Mouse (Mus musculus) midbrain, postnatal 0 days (tissue): ENCODE data around the gene Il17rc. TPM values are rescaled to one million over a fixed set of nuclear protein-coding genes. Genes with fewer than 3 reads are reported as not detected.
A peak's percentile ranks its signal among the peaks of the same experiment; 100 is the strongest.

Experiments
- ATAC-seq: fragments of 200-750 bp; cut with Nextera tagmentation; 2 replicates; pipeline ENCODE4 v1.8.0; 2017; ENCODE audit warnings: moderate number of reproducible peaks, mild to moderate bottlenecking, moderate TSS enrichment, moderate library complexity; ENCODE audit not compliant: low FRiP score
- DNase-seq: peaks from one replicate; pipeline ENCODE4 v3.0.0-alpha.2; 2015; ENCODE audit warnings: low spot score
- H3K27ac ChIP-seq: fragments of 300-500 bp; sonication (generic); 2 replicates; pipeline ENCODE4 v1.5.1; 2014; ENCODE audit warnings: low read depth, mild to moderate bottlenecking, low read length, mixed read lengths
- H3K27me3 ChIP-seq: fragments of 300-500 bp; sonication (generic); 2 replicates; pipeline ENCODE4 v1.6.1; 2014; ENCODE audit warnings: low read length, control low read depth, mixed read lengths; ENCODE audit not compliant: insufficient read depth
- H3K36me3 ChIP-seq: fragments of 300-500 bp; sonication (generic); 2 replicates; pipeline ENCODE4 v1.6.1; 2014; ENCODE audit warnings: low read length, control low read depth, mixed read lengths; ENCODE audit not compliant: insufficient read depth
- H3K4me1 ChIP-seq: fragments of 300-500 bp; sonication (generic); 2 replicates; pipeline ENCODE4 v1.6.1; 2014; ENCODE audit warnings: mild to moderate bottlenecking, control low read depth, antibody characterized with exemption, low read length, mixed read lengths; ENCODE audit not compliant: insufficient read depth
- H3K4me2 ChIP-seq: fragments of 300-500 bp; sonication (generic); 2 replicates; pipeline ENCODE4 v1.6.1; 2014; ENCODE audit warnings: low read depth, mild to moderate bottlenecking, low read length, mixed read lengths; ENCODE audit not compliant: poor library complexity, severe bottlenecking
- H3K4me3 ChIP-seq: fragments of 300-500 bp; sonication (generic); 2 replicates; pipeline ENCODE4 v1.5.1; 2014; ENCODE audit warnings: low read depth, mild to moderate bottlenecking, low read length, moderate library complexity
- H3K9ac ChIP-seq: fragments of 300-500 bp; sonication (generic); replicated peaks from 2 replicates; pipeline ENCODE4 v1.6.1; 2014; ENCODE audit warnings: mild to moderate bottlenecking, low read length, moderate library complexity, mixed read lengths; ENCODE audit not compliant: poor library complexity, severe bottlenecking
- H3K9me3 ChIP-seq: fragments of 300-500 bp; sonication (generic); 2 replicates; pipeline ENCODE4 v1.6.1; 2016; ENCODE audit warnings: low read length, control low read depth
- CTCF ChIP-seq: IDR thresholded peaks from 2 replicates; pipeline ENCODE4 v1.5.1; 2016; ENCODE audit warnings: antibody characterized with exemption, mild to moderate bottlenecking
- WGBS: fragments of 180-500 bp; shearing (Covaris S2); extraction: QIAGEN DNeasy Blood & Tissue Kit; methylation state at CpG from one replicate; pipeline ENCODE4 v1.1.7; 2014; 5-methylcytosine and 5-hydroxymethylcytosine counted together
- polyA plus RNA-seq: library from polyadenylated mRNA; unstranded; fragments of >200 nt; fragmentation: Nextera tagmentation; extraction: Ambion mirVana; gene quantifications from 2 replicates; pipeline ENCODE4 v1.2.1, GENCODE M21; 2015
- total RNA-seq: library from RNA; depleted of rRNA; stranded (reverse); fragments of >200 nt; gene quantifications from 2 replicates; pipeline ENCODE4 v1.2.3, GENCODE M21; 2014

Il17rc gene
- total and polyA plus RNA-seq, 2 experiments from 2014 or later = 4.2 to 11.6 TPM

GRCm38 (mm10) chr6:113458635-113459034 lies 12.6 kb upstream of the Il17rc start:
- Histone ChIP-seq H3K4me3 (no peak overlapping the region), H3K27me3 (no peaks in the 10 kb centered on the region), H3K4me2 (no peak overlapping the region), H3K4me1 (no peaks in the 10 kb centered on the region), H3K36me3 (no peaks in the 10 kb centered on the region), H3K9ac (no peak overlapping the region), H3K9me3 (no peaks in the 10 kb centered on the region), H3K27ac (no peak overlapping the region)
- ATAC-seq (no peak), DNase-seq (no peak)
- 69% methylated on average over 10 of the region's 10 CpGs for WGBS
- TF ChIP-seq CTCF = no peak

GRCm38 (mm10) chr6:113464040-113464439 lies 7.2 kb upstream of the Il17rc start:
- Histone ChIP-seq H3K4me1 (no peaks in the 10 kb centered on the region), H3K9ac (no peak overlapping the region), H3K27me3 (no peaks in the 10 kb centered on the region), H3K4me3 (no peak overlapping the region), H3K9me3 (no peaks in the 10 kb centered on the region), H3K27ac (no peak overlapping the region), H3K36me3 (no peaks in the 10 kb centered on the region), H3K4me2 (no peak overlapping the region)
- no peak for TF ChIP-seq CTCF
- 74% methylated on average over 7 of the region's 7 CpGs for WGBS
- DNase-seq (no peak), ATAC-seq (no peak)

- Histone ChIP-seq H3K27me3 (peaks cover 4% of the 10 kb centered on the region), H3K27ac (no peak overlapping the region), H3K4me3 (no peak overlapping the region), H3K4me1 (no peaks in the 10 kb centered on the region), H3K36me3 (no peaks in the 10 kb centered on the region), H3K4me2 (no peak overlapping the region), H3K9me3 (no peaks in the 10 kb centered on the region), H3K9ac (no peak overlapping the region)
- ATAC-seq (peak; percentile 43; the same call in 1 of the 2 replicates), DNase-seq (peak; percentile 77)
- WGBS = 58% methylated on average over 5 of the region's 5 CpGs
- peak; percentile 58 for TF ChIP-seq CTCF
Observed at GRCm38 (mm10) chr6:113465602-113466001, 5.6 kb upstream of the Il17rc start.

GRCm38 (mm10) chr6:113468512-113468911 lies 2.7 kb upstream of the Il17rc start:
- ATAC-seq = no peak
- peaks cover 13% of the 10 kb centered on the region for H3K27me3 ChIP-seq
- 0 out of 2 replicates have a peak overlapping the region, but pooled peaks have one; percentile 30 for H3K9ac ChIP-seq
- H3K9me3 ChIP-seq = no peaks in the 10 kb centered on the region
- H3K36me3 ChIP-seq = no peaks in the 10 kb centered on the region
- WGBS = 72% methylated on average over 3 of the region's 3 CpGs
- H3K4me1 ChIP-seq = no peaks in the 10 kb centered on the region
- H3K27ac ChIP-seq = no peak overlapping the region
- DNase-seq = no peak
- no peak overlapping the region for H3K4me3 ChIP-seq
- TF ChIP-seq CTCF = no peak
- no peak overlapping the region for H3K4me2 ChIP-seq

- Histone ChIP-seq H3K4me2 (peak overlapping the region; percentile 55), H3K27ac (no peak overlapping the region), H3K4me1 (no peaks in the 10 kb centered on the region), H3K9me3 (no peaks in the 10 kb centered on the region), H3K36me3 (no peaks in the 10 kb centered on the region), H3K9ac (peak overlapping the region; percentile 30; the same call in 1 of the 2 replicates), H3K27me3 (peaks cover 13% of the 10 kb centered on the region), H3K4me3 (peak overlapping the region; percentile 35)
- ATAC-seq = peak; percentile 50; the same call in 1 of the 2 replicates
- DNase-seq = peak; percentile 80
- 12% methylated on average over 9 of the region's 9 CpGs for WGBS
- peak; percentile 75 for TF ChIP-seq CTCF
Observed at GRCm38 (mm10) chr6:113469021-113469420, 2.2 kb upstream of the Il17rc start.

- H3K27ac ChIP-seq = no peak overlapping the region
- H3K36me3 ChIP-seq = no peaks in the 10 kb centered on the region
- H3K9me3 ChIP-seq = no peaks in the 10 kb centered on the region
- peak overlapping the region; percentile 30 for H3K9ac ChIP-seq
- peak; percentile 71 for ATAC-seq
- WGBS = 2% methylated on average over 31 of the region's 31 CpGs
- H3K4me3 ChIP-seq = peak overlapping the region; percentile 35
- H3K4me1 ChIP-seq = no peaks in the 10 kb centered on the region
- DNase-seq = peak; percentile 81
- H3K27me3 ChIP-seq = peaks cover 13% of the 10 kb centered on the region
- H3K4me2 ChIP-seq = peak overlapping the region; percentile 55
- peak; percentile 75 for TF ChIP-seq CTCF
Observed at GRCm38 (mm10) chr6:113469432-113469831, 1.8 kb upstream of the Il17rc start.
